Mouse (Mus musculus): ENCODE data around the gene Lhx4. TPM values are rescaled to one million over a fixed set of nuclear protein-coding genes. Genes with fewer than 3 reads are reported as not detected.

The Lhx4 gene
- polyA plus RNA-seq, 1 experiment from 2014 or later, result 0.08 TPM

- peak; percentile 61 for DNase-seq (ENCODE audit: low spot score)
- Histone ChIP-seq H3K4me2 (ENCODE audit: low read depth, low read length, severe bottlenecking) (no peak overlapping the region), H3K9ac (ENCODE audit: low read length) (no peak overlapping the region), H3K4me1 (replicated peaks; ENCODE audit: control insufficient read depth, insufficient read depth, low read length) (peaks cover 3% of the 10 kb centered on the region; the same call in 1 of the 2 replicates), H3K27ac (ENCODE audit: low read depth, low read length) (no peak overlapping the region), H3K4me3 (ENCODE audit: low read depth, low read length) (no peak overlapping the region), H3K36me3 (ENCODE audit: control insufficient read depth, insufficient read depth, low read length) (no peaks in the 10 kb centered on the region), H3K27me3 (ENCODE audit: control insufficient read depth, insufficient read depth, low read length) (peaks cover 59% of the 10 kb centered on the region), H3K9me3 (ENCODE audit: control insufficient read depth, low read length) (no peaks in the 10 kb centered on the region)
- peak; percentile 58 for ATAC-seq (replicated peaks; ENCODE audit: low FRiP score)
- 7% methylated on average over 11 of the region's 11 CpGs for WGBS
Observed at GRCm38 (mm10) chr1:155750517-155751178, 836 bp downstream of the Lhx4 start.

GRCm38 (mm10) chr1:155747911-155748310 is 3.6 kb downstream of the Lhx4 start:
- Histone ChIP-seq H3K9ac (ENCODE audit: low read length) (no peak overlapping the region), H3K36me3 (ENCODE audit: control insufficient read depth, insufficient read depth, low read length) (no peaks in the 10 kb centered on the region), H3K27ac (ENCODE audit: low read depth, low read length) (no peak overlapping the region), H3K27me3 (ENCODE audit: control insufficient read depth, insufficient read depth, low read length) (peaks cover 72% of the 10 kb centered on the region), H3K9me3 (ENCODE audit: control insufficient read depth, low read length) (no peaks in the 10 kb centered on the region), H3K4me1 (replicated peaks; ENCODE audit: control insufficient read depth, insufficient read depth, low read length) (peaks cover 7% of the 10 kb centered on the region; the same call in 1 of the 2 replicates), H3K4me2 (ENCODE audit: low read depth, low read length, severe bottlenecking) (no peak overlapping the region), H3K4me3 (ENCODE audit: low read depth, low read length) (no peak overlapping the region)
- 73% methylated on average over 5 of the region's 5 CpGs for WGBS
- no peak for ATAC-seq (replicated peaks; ENCODE audit: low FRiP score)
- DNase-seq (ENCODE audit: low spot score), result peak; percentile 41

- Histone ChIP-seq H3K4me1 (replicated peaks; ENCODE audit: control insufficient read depth, insufficient read depth, low read length) (peaks cover 16% of the 10 kb centered on the region; the same call in 1 of the 2 replicates), H3K4me3 (ENCODE audit: low read depth, low read length) (no peak overlapping the region), H3K4me2 (ENCODE audit: low read depth, low read length, severe bottlenecking) (no peak overlapping the region), H3K36me3 (ENCODE audit: control insufficient read depth, insufficient read depth, low read length) (no peaks in the 10 kb centered on the region), H3K9me3 (ENCODE audit: control insufficient read depth, low read length) (no peaks in the 10 kb centered on the region), H3K27me3 (ENCODE audit: control insufficient read depth, insufficient read depth, low read length) (peaks cover 78% of the 10 kb centered on the region), H3K9ac (ENCODE audit: low read length) (no peak overlapping the region), H3K27ac (ENCODE audit: low read depth, low read length) (no peak overlapping the region)
- DNase-seq (ENCODE audit: low spot score), result peak; percentile 36
- ATAC-seq (replicated peaks; ENCODE audit: low FRiP score), result no peak
- WGBS, result 13% methylated on average over 8 of the region's 8 CpGs
Observed at GRCm38 (mm10) chr1:155747011-155747410, 4.5 kb downstream of the Lhx4 start.

- peaks cover 88% of the 10 kb centered on the region for H3K27me3 ChIP-seq (ENCODE audit: control insufficient read depth, insufficient read depth, low read length)
- ATAC-seq (replicated peaks; ENCODE audit: low FRiP score) (peak; percentile 57), DNase-seq (ENCODE audit: low spot score) (peak; percentile 74)
- no peaks in the 10 kb centered on the region for H3K9me3 ChIP-seq (ENCODE audit: control insufficient read depth, low read length)
- H3K36me3 ChIP-seq (ENCODE audit: control insufficient read depth, insufficient read depth, low read length), result no peaks in the 10 kb centered on the region
- H3K4me1 ChIP-seq (replicated peaks; ENCODE audit: control insufficient read depth, insufficient read depth, low read length), result peaks cover 24% of the 10 kb centered on the region
- peak overlapping the region; percentile 96 for H3K4me2 ChIP-seq (ENCODE audit: low read depth, low read length, severe bottlenecking)
- H3K9ac ChIP-seq (ENCODE audit: low read length), result peak overlapping the region; percentile 39
- no peak overlapping the region for H3K27ac ChIP-seq (ENCODE audit: low read depth, low read length)
- peak overlapping the region; percentile 49 for H3K4me3 ChIP-seq (ENCODE audit: low read depth, low read length)
- 0% methylated on average over 74 of the region's 81 CpGs for WGBS
Observed at GRCm38 (mm10) chr1:155742411-155743363, 8.8 kb downstream of the Lhx4 start.

GRCm38 (mm10) chr1:155741988-155742387 is 9.5 kb downstream of the Lhx4 start:
- Histone ChIP-seq H3K36me3 (ENCODE audit: control insufficient read depth, insufficient read depth, low read length) (no peaks in the 10 kb centered on the region), H3K4me2 (ENCODE audit: low read depth, low read length, severe bottlenecking) (peak overlapping the region; percentile 96), H3K27me3 (ENCODE audit: control insufficient read depth, insufficient read depth, low read length) (peaks cover 88% of the 10 kb centered on the region), H3K4me3 (ENCODE audit: low read depth, low read length) (peak overlapping the region; percentile 49), H3K27ac (ENCODE audit: low read depth, low read length) (no peak overlapping the region), H3K9me3 (ENCODE audit: control insufficient read depth, low read length) (no peaks in the 10 kb centered on the region), H3K4me1 (replicated peaks; ENCODE audit: control insufficient read depth, insufficient read depth, low read length) (peaks cover 24% of the 10 kb centered on the region), H3K9ac (ENCODE audit: low read length) (peak overlapping the region; percentile 39)
- under 1% methylated on average over 26 of the region's 26 CpGs for WGBS
- DNase-seq (ENCODE audit: low spot score), result peak; percentile 84
- ATAC-seq (replicated peaks; ENCODE audit: low FRiP score), result peak; percentile 77

- under 1% methylated on average over 34 of the region's 34 CpGs for WGBS
- no peak overlapping the region for H3K27ac ChIP-seq (ENCODE audit: low read depth, low read length)
- H3K27me3 ChIP-seq (ENCODE audit: control insufficient read depth, insufficient read depth, low read length), result peaks cover 89% of the 10 kb centered on the region
- DNase-seq (ENCODE audit: low spot score) (peak; percentile 70), ATAC-seq (replicated peaks; ENCODE audit: low FRiP score) (no peak; the same call in 1 of the 2 replicates)
- peak overlapping the region; percentile 49 for H3K4me3 ChIP-seq (ENCODE audit: low read depth, low read length)
- no peaks in the 10 kb centered on the region for H3K36me3 ChIP-seq (ENCODE audit: control insufficient read depth, insufficient read depth, low read length)
- H3K4me2 ChIP-seq (ENCODE audit: low read depth, low read length, severe bottlenecking), result peak overlapping the region; percentile 96
- no peaks in the 10 kb centered on the region for H3K9me3 ChIP-seq (ENCODE audit: control insufficient read depth, low read length)
- H3K4me1 ChIP-seq (replicated peaks; ENCODE audit: control insufficient read depth, insufficient read depth, low read length), result peaks cover 24% of the 10 kb centered on the region
- H3K9ac ChIP-seq (ENCODE audit: low read length), result 0 out of 2 replicates have a peak overlapping the region, but pooled peaks have one; percentile 6
Observed at GRCm38 (mm10) chr1:155741378-155741945, 10.0 kb downstream of the Lhx4 start.

- peak overlapping the region; percentile 49 for H3K4me3 ChIP-seq (ENCODE audit: low read depth, low read length)
- H3K36me3 ChIP-seq (ENCODE audit: control insufficient read depth, insufficient read depth, low read length), result no peaks in the 10 kb centered on the region
- no peak overlapping the region for H3K27ac ChIP-seq (ENCODE audit: low read depth, low read length)
- H3K9me3 ChIP-seq (ENCODE audit: control insufficient read depth, low read length), result no peaks in the 10 kb centered on the region
- peaks cover 24% of the 10 kb centered on the region for H3K4me1 ChIP-seq (replicated peaks; ENCODE audit: control insufficient read depth, insufficient read depth, low read length)
- peak; percentile 69 for DNase-seq (ENCODE audit: low spot score)
- peak; percentile 7; the same call in 1 of the 2 replicates for ATAC-seq (replicated peaks; ENCODE audit: low FRiP score)
- under 1% methylated on average over 44 of the region's 44 CpGs for WGBS
- H3K4me2 ChIP-seq (ENCODE audit: low read depth, low read length, severe bottlenecking), result peak overlapping the region; percentile 96
- H3K9ac ChIP-seq (ENCODE audit: low read length), result no peak overlapping the region
- peaks cover 89% of the 10 kb centered on the region for H3K27me3 ChIP-seq (ENCODE audit: control insufficient read depth, insufficient read depth, low read length)
Observed at GRCm38 (mm10) chr1:155740622-155741377, 10.7 kb downstream of the Lhx4 start.

All from forebrain, embryonic 11.5 days (tissue).